Mouse (Mus musculus) gastrocnemius, postnatal 4 days (tissue): ENCODE data around the gene Pgpep1. TPM values are rescaled to one million over a fixed set of nuclear protein-coding genes. Genes with fewer than 3 reads are reported as not detected.

Experiments
- DNase-seq, 2 experiments: peaks; one replicate each; pipeline ENCODE4 v3.0.0; 2021 to 2022; ENCODE audit warnings: low spot score in 2 of 2, mixed read lengths in 2 of 2
- total RNA-seq, 2 experiments: library from RNA; stranded (reverse); gene quantifications; 2 replicates each; pipeline ENCODE4 v1.2.3; 2021

The Pgpep1 gene
- total RNA-seq, 2 experiments from 2014 or later: 41.4 to 47.0 TPM

GRCm38 (mm10) chr8:70636838-70637237, 23.4 kb downstream of the Pgpep1 start:
- no peak for DNase-seq

GRCm38 (mm10) chr8:70635527-70635926, 24.7 kb downstream of the Pgpep1 start:
- DNase-seq: no peak

GRCm38 (mm10) chr8:70634066-70634465, 26.1 kb downstream of the Pgpep1 start:
- DNase-seq: peak in 1 of 2 experiments; percentile 67

GRCm38 (mm10) chr8:70632346-70632892, 27.8 kb downstream of the Pgpep1 start, which contains the start of gene Gdf15:
Gene Gdf15 (minus strand): TSS chr8:70632456.
- no peak for DNase-seq

GRCm38 (mm10) chr8:70631436-70631835, 28.8 kb downstream of the Pgpep1 start:
- DNase-seq: no peak

GRCm38 (mm10) chr8:70630532-70631381, 29.4 kb downstream of the Pgpep1 start:
- peak in 1 of 2 experiments; percentile 59 for DNase-seq

GRCm38 (mm10) chr8:70629574-70630531, 30.3 kb downstream of the Pgpep1 start:
- DNase-seq: peak; percentile 73 to 85

GRCm38 (mm10) chr8:70628986-70629490, 31.1 kb downstream of the Pgpep1 start:
- DNase-seq: no peak

- no peak for DNase-seq
These were observed 33.1 kb downstream of the Pgpep1 start for GRCm38 (mm10) chr8:70627041-70627440.

GRCm38 (mm10) chr8:70625104-70625503, 35.1 kb downstream of the Pgpep1 start:
- DNase-seq: peak in 1 of 2 experiments; percentile 57

- DNase-seq: no peak
These were observed 38.0 kb downstream of the Pgpep1 start for GRCm38 (mm10) chr8:70622220-70622619.

- no peak for DNase-seq
These were observed 41.3 kb downstream of the Pgpep1 start for GRCm38 (mm10) chr8:70618888-70619334.

GRCm38 (mm10) chr8:70617985-70618384, 42.2 kb downstream of the Pgpep1 start:
- no peak for DNase-seq

GRCm38 (mm10) chr8:70616645-70617044, 43.5 kb downstream of the Pgpep1 start:
- DNase-seq: no peak

- no peak for DNase-seq
These were observed 44.3 kb downstream of the Pgpep1 start, which contains the start of gene Lrrc25 for GRCm38 (mm10) chr8:70615894-70616293. Gene Lrrc25 (plus strand): TSS chr8:70616155.

GRCm38 (mm10) chr8:70615281-70615680, 44.9 kb downstream of the Pgpep1 start:
- DNase-seq: no peak

GRCm38 (mm10) chr8:70614469-70614868, 45.7 kb downstream of the Pgpep1 start:
- no peak for DNase-seq

- no peak for DNase-seq
These were observed 46.4 kb downstream of the Pgpep1 start for GRCm38 (mm10) chr8:70613763-70614162.

GRCm38 (mm10) chr8:70611849-70612248, 48.3 kb downstream of the Pgpep1 start:
- peak; percentile 76 to 83 for DNase-seq

GRCm38 (mm10) chr8:70610796-70611771, 49.1 kb downstream of the Pgpep1 start:
- DNase-seq: peak; percentile 86 to 94
